Mouse (Mus musculus) embryonic fibroblast, embryonic 13.5 days (primary cell): ENCODE data around the gene Nectin2. TPM values are rescaled to one million over a fixed set of nuclear protein-coding genes. Genes with fewer than 3 reads are reported as not detected.

ENCODE experiments used
- H3K27ac ChIP-seq: 2 replicates; pipeline ENCODE4 v1.5.1; 2012; ENCODE audit warnings: low read length, control low read depth, inconsistent platforms; ENCODE audit not compliant: insufficient read depth
- H3K4me1 ChIP-seq: 2 replicates; pipeline ENCODE4 v1.6.1; 2011; ENCODE audit warnings: low read length; ENCODE audit not compliant: control insufficient read depth, insufficient read depth
- H3K4me3 ChIP-seq: 2 replicates; pipeline ENCODE4 v1.5.1; 2011; ENCODE audit warnings: mild to moderate bottlenecking, control low read depth, low read length; ENCODE audit not compliant: insufficient read depth
- CTCF ChIP-seq: IDR thresholded peaks from 2 replicates; pipeline ENCODE4 v1.5.1; 2011; ENCODE audit warnings: mild to moderate bottlenecking, control low read depth, low read length, moderate library complexity, borderline replicate concordance; ENCODE audit not compliant: insufficient read depth
- POLR2A ChIP-seq: IDR thresholded peaks from 2 replicates; pipeline ENCODE4 v1.6.1; 2011; ENCODE audit warnings: low read depth, mild to moderate bottlenecking, control low read depth, low read length, moderate library complexity
- polyA plus RNA-seq: library from polyadenylated mRNA; stranded (reverse); fragments of >200 nt; gene quantifications from 2 replicates; pipeline ENCODE4 v1.2.4, GENCODE M21; 2011; ENCODE audit warnings: low read depth; ENCODE audit not compliant: missing spikeins, insufficient read length

Nectin2 gene
- polyA plus RNA-seq, 1 experiment = 39.7 TPM

DNA sequence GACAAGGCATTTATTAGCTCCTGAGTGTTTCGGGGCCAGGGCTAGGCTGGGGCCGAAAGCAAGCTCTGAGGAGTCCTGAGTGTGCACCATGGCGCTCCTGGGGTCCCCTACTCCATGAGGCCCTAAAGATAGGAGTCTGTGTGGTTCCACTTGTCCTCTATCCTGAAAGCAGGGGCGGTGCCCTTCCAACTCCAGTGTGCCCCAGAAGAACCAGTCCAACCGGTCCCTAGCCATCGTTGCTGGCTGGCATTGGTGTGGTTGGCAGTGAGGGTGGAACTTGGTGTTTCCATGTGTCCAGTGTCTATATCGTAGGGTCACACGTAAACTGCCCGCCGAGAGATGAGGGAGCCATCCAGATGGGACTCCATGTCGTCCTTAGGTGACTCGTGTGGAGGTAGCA lies 26.1 kb downstream of the Nectin2 start:
- TF ChIP-seq POLR2A (no peak), CTCF (no peak)
- Histone ChIP-seq H3K4me1 (no peaks in the 10 kb centered on the region), H3K27ac (no peak overlapping the region), H3K4me3 (no peak overlapping the region)

DNA sequence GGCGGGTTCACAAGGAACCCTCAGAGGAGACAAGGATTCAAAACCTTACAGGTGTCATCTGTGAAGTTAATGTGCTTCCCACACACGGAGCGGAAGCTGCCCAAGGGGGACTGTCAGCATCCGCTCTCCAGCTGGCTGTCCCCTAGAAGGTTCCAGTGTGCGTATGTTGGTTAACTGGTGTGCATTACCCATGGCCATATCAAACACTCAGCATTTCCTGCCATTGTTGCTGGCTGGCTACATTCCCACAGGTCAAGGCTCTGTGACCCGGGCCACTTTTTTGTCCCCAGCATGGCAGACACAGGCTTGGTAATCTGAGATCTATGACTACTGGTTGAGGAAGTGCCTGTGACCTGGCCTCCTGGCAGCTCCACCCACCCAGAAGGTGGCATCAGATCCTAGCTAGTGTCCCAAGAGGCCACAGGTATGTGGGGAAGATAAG lies 27.5 kb downstream of the Nectin2 start:
- Histone ChIP-seq H3K4me1 (0 out of 2 replicates have a peak, but pooled peaks cover under 1% of the 10 kb centered on the region), H3K4me3 (no peak overlapping the region), H3K27ac (no peak overlapping the region)
- TF ChIP-seq CTCF (no peak), POLR2A (no peak)

DNA sequence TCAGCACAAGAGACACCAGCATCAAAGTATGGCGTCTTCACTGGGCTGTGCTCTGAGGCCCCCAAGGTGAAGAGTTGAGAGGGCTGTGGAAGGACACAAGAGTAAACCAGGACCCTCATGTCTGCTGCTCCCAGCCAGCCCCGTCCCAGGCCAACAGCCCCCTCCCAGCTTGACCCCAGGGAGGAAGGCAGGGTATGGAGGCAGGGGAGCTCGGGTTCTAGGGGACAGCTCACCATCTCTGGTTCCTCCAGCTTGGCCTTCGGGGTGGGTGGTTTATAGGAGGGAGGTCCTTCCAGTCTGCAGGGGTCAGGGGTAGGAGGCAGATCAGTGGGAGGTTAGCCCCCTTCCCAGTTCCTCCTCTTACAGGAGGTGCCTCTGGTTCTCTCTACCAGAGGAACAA lies 31.1 kb downstream of the Nectin2 start:
- Histone ChIP-seq H3K27ac (no peak overlapping the region), H3K4me1 (peaks cover 9% of the 10 kb centered on the region), H3K4me3 (no peak overlapping the region)
- TF ChIP-seq CTCF (no peak), POLR2A (no peak)

DNA sequence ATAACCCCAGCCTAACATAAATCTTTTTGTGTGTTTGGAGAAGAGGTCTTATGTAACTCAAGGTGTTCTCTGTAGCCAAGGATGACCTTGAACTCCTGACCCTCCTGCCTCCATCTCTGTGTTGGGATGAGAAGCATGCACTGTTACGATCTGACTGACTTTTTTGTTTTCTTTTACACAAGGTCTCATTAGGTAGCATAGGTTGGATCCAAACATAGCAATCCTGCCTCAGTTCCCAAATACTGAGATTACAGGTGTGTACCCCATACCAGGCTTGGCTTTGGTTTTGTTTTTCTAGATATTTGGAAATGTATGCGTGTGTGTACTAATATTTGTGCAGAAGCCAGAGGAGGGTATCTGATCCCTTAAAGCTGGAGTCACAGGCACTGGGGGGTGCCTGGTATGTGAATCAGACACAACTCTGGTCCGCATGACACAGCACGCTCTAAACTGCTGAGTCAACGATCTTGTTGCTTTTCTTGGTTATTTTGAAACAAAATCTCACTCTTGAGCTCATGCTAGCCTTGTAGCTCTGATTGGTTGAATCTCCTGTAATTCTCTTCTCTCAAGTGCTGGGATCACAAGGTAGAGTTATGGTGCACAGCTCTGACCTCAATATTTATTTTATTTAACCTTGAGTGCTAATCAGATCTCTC lies 31.9 kb downstream of the Nectin2 start:
- TF ChIP-seq CTCF (no peak), POLR2A (no peak)
- Histone ChIP-seq H3K27ac (no peak overlapping the region), H3K4me1 (peaks cover 9% of the 10 kb centered on the region), H3K4me3 (no peak overlapping the region)

DNA sequence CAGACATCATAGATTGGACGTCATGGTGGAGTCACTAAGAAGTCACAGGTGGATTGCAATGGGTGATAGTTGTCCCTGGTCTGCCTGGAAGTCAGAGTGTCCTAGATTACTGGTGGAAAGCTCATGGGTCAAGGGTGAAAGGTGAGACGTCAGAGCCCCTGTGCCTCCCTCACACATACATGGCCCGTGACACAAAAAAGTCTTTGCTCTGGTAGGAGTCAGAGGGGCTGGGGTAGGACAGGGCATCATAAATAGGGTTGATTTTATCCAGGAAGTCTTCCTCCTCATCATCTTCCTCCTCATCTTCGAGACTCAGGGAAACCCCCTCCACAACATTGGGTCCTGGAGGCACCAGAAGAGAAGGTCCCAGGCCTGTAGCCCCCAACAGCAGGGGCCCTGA lies 32.9 kb downstream of the Nectin2 start:
- Histone ChIP-seq H3K4me1 (peaks cover 9% of the 10 kb centered on the region), H3K27ac (no peak overlapping the region), H3K4me3 (no peak overlapping the region)
- TF ChIP-seq CTCF = no peak
- no peak for TF ChIP-seq POLR2A

DNA sequence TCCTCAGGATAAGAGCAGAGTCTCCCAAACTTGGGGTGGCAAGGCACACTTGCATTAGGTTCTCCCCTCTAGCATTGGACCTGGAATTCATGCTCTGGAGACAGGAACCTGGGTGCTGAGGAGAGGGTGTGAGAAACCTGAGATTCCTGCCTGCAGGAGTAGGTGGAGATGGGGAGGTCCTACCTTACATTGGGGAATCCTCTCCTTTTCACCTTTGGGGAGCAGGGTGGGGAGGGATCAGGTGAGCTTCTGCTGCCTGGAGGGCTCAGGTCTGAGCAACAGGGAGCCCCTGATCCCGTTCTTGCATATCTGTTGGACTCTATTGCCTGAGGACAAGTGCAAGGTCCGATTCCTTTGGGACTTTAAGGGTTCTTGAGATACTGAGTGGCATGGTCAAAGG lies 33.5 kb downstream of the Nectin2 start:
- Histone ChIP-seq H3K27ac (peak overlapping the region; percentile 91), H3K4me3 (peak overlapping the region; percentile 24)
- TF ChIP-seq POLR2A (no peak), CTCF (no peak)

DNA sequence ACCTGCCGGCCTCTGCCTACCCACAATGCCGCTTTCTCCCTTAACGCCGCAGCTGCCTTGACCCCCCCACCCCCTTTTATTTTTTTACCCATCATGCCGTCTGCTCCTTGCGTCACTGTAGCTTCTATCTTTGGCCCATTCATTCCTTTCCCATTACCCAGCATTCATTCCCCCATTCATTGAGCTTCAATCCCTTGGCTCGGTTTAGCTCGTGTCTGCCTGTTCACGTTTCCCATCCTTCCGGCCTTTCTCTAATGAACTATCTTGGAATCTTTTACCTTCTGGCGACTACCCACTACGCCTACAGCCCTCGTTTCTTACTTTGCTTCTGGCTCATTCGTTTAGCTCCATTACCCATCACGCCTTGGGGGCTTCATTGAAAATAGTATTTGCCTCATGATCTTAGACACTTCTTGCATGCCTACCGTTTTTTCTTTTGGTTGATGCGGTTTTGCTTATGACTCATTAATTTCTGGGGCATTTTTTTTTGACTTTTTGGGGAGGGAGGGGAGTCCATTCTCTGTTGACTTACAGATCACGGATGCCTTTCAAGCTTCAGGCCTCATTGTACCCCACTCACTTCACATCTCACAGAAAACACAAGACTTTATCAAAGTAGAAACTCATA lies 34.1 kb downstream of the Nectin2 start:
- Histone ChIP-seq H3K4me1 (peaks cover 9% of the 10 kb centered on the region), H3K27ac (peak overlapping the region; percentile 91), H3K4me3 (peak overlapping the region; percentile 24)
- TF ChIP-seq POLR2A = peak; percentile 19
- no peak for TF ChIP-seq CTCF

More for the DNA sequence above, 33.5 kb downstream of the Nectin2 start:
- peaks cover 9% of the 10 kb centered on the region for H3K4me1 ChIP-seq

DNA sequence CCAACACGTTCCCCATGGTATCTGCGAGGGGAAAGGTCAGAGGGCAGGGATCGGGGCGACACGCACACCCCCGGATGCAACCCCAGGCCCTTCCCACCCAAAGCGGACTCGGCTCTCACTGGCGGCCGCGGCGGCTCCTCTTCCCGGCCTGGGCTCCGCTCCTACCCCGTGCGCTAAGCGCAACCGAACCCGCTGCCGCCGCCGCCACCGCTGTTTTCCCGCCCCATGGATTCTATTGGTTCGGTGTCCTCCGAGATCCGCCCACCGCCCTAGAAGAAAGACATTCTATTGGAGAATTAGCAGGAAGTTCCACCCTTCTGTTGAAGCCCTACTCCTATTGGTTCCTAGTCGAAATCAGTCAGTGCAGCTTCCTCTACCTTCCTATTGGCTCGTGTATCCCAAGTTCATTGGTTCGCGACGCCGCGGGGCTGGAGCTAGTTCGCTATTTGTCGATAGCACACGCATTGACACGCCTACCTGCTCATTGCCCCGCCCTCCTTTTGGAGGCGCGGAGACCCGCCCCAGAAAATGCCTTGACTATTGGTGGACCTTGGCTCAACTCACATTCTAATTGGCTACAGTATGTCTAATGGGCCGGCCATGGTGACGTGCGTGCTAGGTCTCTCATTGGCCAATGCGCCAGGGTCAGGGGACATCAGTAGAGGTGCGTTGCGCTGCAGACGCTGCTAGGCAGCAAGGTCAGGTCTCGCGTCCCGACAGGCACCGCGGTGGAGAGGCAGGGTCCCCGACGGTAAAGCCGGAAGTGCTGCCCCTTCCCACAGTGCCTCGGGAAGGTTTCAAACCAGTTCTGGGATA lies 34.8 kb downstream of the Nectin2 start, which contains the start of gene Tomm40:
TSS of gene Tomm40 (minus strand) at position 200 of the 816 bp plus-strand sequence.
- TF ChIP-seq CTCF (no peak), POLR2A (0 out of 2 replicates have a peak, but pooled peaks have one; percentile 49)
- peak within 1 kb of the TSS; percentile 96 for H3K4me3 ChIP-seq
- H3K27ac ChIP-seq = peak within 1 kb of the TSS; percentile 91
- peaks cover 9% of the 10 kb centered on the region for H3K4me1 ChIP-seq

DNA sequence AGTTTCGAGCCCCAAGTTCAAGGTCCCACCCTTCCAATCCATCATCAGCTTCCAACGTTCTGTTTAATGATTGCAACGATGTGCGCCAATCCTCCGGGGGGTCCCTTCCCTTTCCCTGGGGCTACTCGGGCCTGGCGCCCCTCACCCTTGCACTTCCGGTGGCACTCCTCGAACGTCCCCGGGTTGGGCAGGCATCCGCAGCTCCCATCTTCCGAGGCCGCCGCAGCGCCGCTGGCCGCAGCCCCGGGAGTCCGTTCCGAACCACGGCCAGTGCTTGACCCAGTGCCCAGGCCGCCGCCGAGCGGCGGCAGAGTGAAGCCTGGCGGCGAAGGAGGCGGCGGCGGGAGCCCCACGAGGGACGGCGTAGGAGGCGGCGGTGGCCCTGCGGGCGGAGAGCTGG lies 35.4 kb downstream of the Nectin2 start:
- no peak for TF ChIP-seq POLR2A
- TF ChIP-seq CTCF = no peak
- peaks cover 9% of the 10 kb centered on the region for H3K4me1 ChIP-seq
- peak overlapping the region; percentile 45 for H3K27ac ChIP-seq
- H3K4me3 ChIP-seq = peak overlapping the region; percentile 96
